Mouse (Mus musculus) 3134 (cell line): ENCODE data around the gene Arntl.
A peak's percentile ranks its signal among the peaks of the same experiment; 100 is the strongest.

Source experiments
- DNase-seq: peaks from one replicate; pipeline ENCODE4 v3.0.0-alpha.2; 2011; ENCODE audit warnings: low spot score; ENCODE audit not compliant: insufficient read length; ENCODE audit errors: extremely low read depth

Gene Arntl

GRCm38 (mm10) chr7:113279246-113279645 lies 72.0 kb downstream of the Arntl start:
- DNase-seq, result no peak

- no peak for DNase-seq
These were observed 78.1 kb downstream of the Arntl start for GRCm38 (mm10) chr7:113285405-113285804.

GRCm38 (mm10) chr7:113289211-113289610 lies 81.9 kb downstream of the Arntl start:
- DNase-seq, result no peak

- DNase-seq, result no peak
These were observed 84.5 kb downstream of the Arntl start for GRCm38 (mm10) chr7:113291741-113292140.

GRCm38 (mm10) chr7:113292193-113292592 lies 84.9 kb downstream of the Arntl start:
- DNase-seq, result no peak

GRCm38 (mm10) chr7:113294598-113294997 lies 87.3 kb downstream of the Arntl start:
- no peak for DNase-seq

GRCm38 (mm10) chr7:113295077-113295890 lies 88.0 kb downstream of the Arntl start:
- DNase-seq, result no peak

GRCm38 (mm10) chr7:113297813-113298212 lies 90.5 kb downstream of the Arntl start:
- no peak for DNase-seq

GRCm38 (mm10) chr7:113310136-113310535 lies 102.9 kb downstream of the Arntl start:
- DNase-seq, result no peak

GRCm38 (mm10) chr7:113311784-113312183 lies 104.5 kb downstream of the Arntl start:
- DNase-seq, result no peak

GRCm38 (mm10) chr7:113320128-113320527 lies 112.9 kb downstream of the Arntl start:
- no peak for DNase-seq

- DNase-seq, result no peak
These were observed 126.8 kb downstream of the Arntl start for GRCm38 (mm10) chr7:113334036-113334435.

- DNase-seq, result no peak
These were observed 128.0 kb downstream of the Arntl start for GRCm38 (mm10) chr7:113335250-113335649.

- peak; percentile 10 for DNase-seq
These were observed 140.0 kb downstream of the Arntl start for GRCm38 (mm10) chr7:113347271-113347670.

GRCm38 (mm10) chr7:113347694-113348093 lies 140.4 kb downstream of the Arntl start:
- no peak for DNase-seq

GRCm38 (mm10) chr7:113349089-113349488 lies 141.8 kb downstream of the Arntl start:
- no peak for DNase-seq
